8 mouse cellular contexts compared by ENCODE assay signal in genomic region chr13:47105711-47106579, GRCm38 (mm10). TPM values are rescaled to one million over a fixed set of nuclear protein-coding genes. Genes with fewer than 3 reads are reported as not detected.
DNase-seq lines count a peak whose midpoint lies in the region; ATAC-seq and TF ChIP-seq lines count a peak whose summit lies in the region.

TSS of gene Dek (minus strand) at chr13:47106201.

- peak; percentile 79 for DNase-seq in CH12.LX (ENCODE audit: extremely low read depth)
- DNase-seq in c-Kit-positive CD71-negative TER-119-negative erythroid progenitor cells, embryonic 14.5 days (ENCODE audit: low read depth), result peak; percentile 74
- DNase-seq in forebrain, embryonic 11.5 days (ENCODE audit: low spot score), result peak; percentile 96
- peak; percentile 87 to 89 for DNase-seq in kidney, postnatal 36 days
- DNase-seq in liver, embryonic 14.5 days (ENCODE audit: low read depth in 3 of 3, low spot score in 3 of 3), result peak; percentile 72 to 79 (median 75)
- DNase-seq in neural tube, embryonic 10.5 days (ENCODE audit: extremely low spot score, low spot score), result peak; percentile 92

- H3K79me2 ChIP-seq in CH12.LX (replicated peaks; ENCODE audit: control insufficient read depth, extremely low read depth, insufficient read depth, poor library complexity, severe bottlenecking), result peaks cover 21% of the 10 kb centered on the region

- peaks cover 5 to 19% of the 10 kb centered on the region in 2 experiments for H3K36me3 ChIP-seq in CH12.LX (replicated peaks in 1 of 2; ENCODE audit: control insufficient read depth in 1 of 2, insufficient read depth in 1 of 2, low read length in 1 of 2)
- H3K36me3 ChIP-seq in forebrain, embryonic 11.5 days (ENCODE audit: control insufficient read depth, insufficient read depth, low read length), result no peaks in the 10 kb centered on the region
- no peaks in the 10 kb centered on the region for H3K36me3 ChIP-seq in heart, embryonic 16.5 days (ENCODE audit: control insufficient read depth, insufficient read depth)
- H3K36me3 ChIP-seq in liver, embryonic 14.5 days (replicated peaks; ENCODE audit: control insufficient read depth, insufficient read depth, low read depth), result peaks cover 28% of the 10 kb centered on the region
- H3K36me3 ChIP-seq in stomach, embryonic 15.5 days, result no peaks in the 10 kb centered on the region

- under 1% methylated on average over 116 of the region's 129 CpGs for WGBS in forebrain, embryonic 11.5 days
- under 1% methylated on average over 129 of the region's 129 CpGs for WGBS in heart, embryonic 16.5 days
- under 1% methylated on average over 128 of the region's 129 CpGs for WGBS in liver, embryonic 14.5 days (ENCODE audit: insufficient replicate concordance)
- WGBS in stomach, embryonic 15.5 days, result under 1% methylated on average over 113 of the region's 129 CpGs

- no peak for TF ChIP-seq RAD21 in CH12.LX (IDR thresholded peaks at IDR 0.05; ENCODE audit: low read depth, low read length)

- TF ChIP-seq EP300 in CH12.LX (IDR thresholded peaks at IDR 0.05; ENCODE audit: low read length), result no peak
- no peak for TF ChIP-seq EP300 in liver, embryonic 14.5 days (IDR thresholded peaks at IDR 0.05; ENCODE audit: low read depth)

- TF ChIP-seq CTCF in CH12.LX (conservative IDR thresholded peaks at IDR 0.05 in 1 of 2, IDR thresholded peaks at IDR 0.05 in 1 of 2; ENCODE audit: low read depth in 2 of 2, low read length in 2 of 2), result no peak
- peak; percentile 59 for TF ChIP-seq CTCF in liver, embryonic 14.5 days (IDR thresholded peaks at IDR 0.05; ENCODE audit: low read depth)

- H3K27ac ChIP-seq in CH12.LX (ENCODE audit: insufficient read depth, low read depth), result peak within 1 kb of the TSS; percentile 86
- peak within 1 kb of the TSS; percentile 99 for H3K27ac ChIP-seq in forebrain, embryonic 11.5 days (ENCODE audit: low read depth, low read length)
- H3K27ac ChIP-seq in heart, embryonic 16.5 days (ENCODE audit: low read length), result peak within 1 kb of the TSS; percentile 100
- peak within 1 kb of the TSS; percentile 97 for H3K27ac ChIP-seq in liver, embryonic 14.5 days
- peak within 1 kb of the TSS; percentile 100 for H3K27ac ChIP-seq in stomach, embryonic 15.5 days

- H3K27me3 ChIP-seq in CH12.LX (replicated peaks), result peaks cover 3% of the 10 kb centered on the region
- no peaks in the 10 kb centered on the region for H3K27me3 ChIP-seq in forebrain, embryonic 11.5 days (ENCODE audit: control insufficient read depth, insufficient read depth, low read length)
- no peaks in the 10 kb centered on the region for H3K27me3 ChIP-seq in heart, embryonic 16.5 days (ENCODE audit: control insufficient read depth, insufficient read depth, low read length)
- H3K27me3 ChIP-seq in liver, embryonic 14.5 days (ENCODE audit: control insufficient read depth, insufficient read depth, low read length), result no peaks in the 10 kb centered on the region
- no peaks in the 10 kb centered on the region for H3K27me3 ChIP-seq in stomach, embryonic 15.5 days (replicated peaks)

- peak; percentile 74 for TF ChIP-seq POLR2A in CH12.LX (IDR thresholded peaks at IDR 0.05; ENCODE audit: low read depth, low read length)

- H3K9ac ChIP-seq in CH12.LX (ENCODE audit: insufficient read depth, low read depth), result peak within 1 kb of the TSS; percentile 82
- peak within 1 kb of the TSS; percentile 99 for H3K9ac ChIP-seq in forebrain, embryonic 11.5 days (ENCODE audit: low read length)
- H3K9ac ChIP-seq in heart, embryonic 16.5 days (ENCODE audit: low read length), result peak within 1 kb of the TSS; percentile 96
- H3K9ac ChIP-seq in liver, embryonic 14.5 days (replicated peaks), result peak within 1 kb of the TSS; percentile 100
- peak within 1 kb of the TSS; percentile 87 for H3K9ac ChIP-seq in stomach, embryonic 15.5 days

- H3K9me3 ChIP-seq in CH12.LX (replicated peaks; ENCODE audit: low read length), result no peaks in the 10 kb centered on the region
- no peaks in the 10 kb centered on the region for H3K9me3 ChIP-seq in forebrain, embryonic 11.5 days (ENCODE audit: control insufficient read depth, low read length)
- H3K9me3 ChIP-seq in heart, embryonic 16.5 days (replicated peaks; ENCODE audit: control insufficient read depth, low read length), result no peaks in the 10 kb centered on the region
- no peaks in the 10 kb centered on the region for H3K9me3 ChIP-seq in liver, embryonic 14.5 days (ENCODE audit: control insufficient read depth, low read length)
- no peaks in the 10 kb centered on the region for H3K9me3 ChIP-seq in stomach, embryonic 15.5 days

- H3K4me2 ChIP-seq in CH12.LX (ENCODE audit: insufficient read depth, low read depth, poor library complexity, severe bottlenecking), result peak within 1 kb of the TSS; percentile 79
- H3K4me2 ChIP-seq in forebrain, embryonic 11.5 days (ENCODE audit: low read depth, low read length, severe bottlenecking), result peak within 1 kb of the TSS; percentile 70
- peak within 1 kb of the TSS; percentile 69 for H3K4me2 ChIP-seq in heart, embryonic 16.5 days (ENCODE audit: low read depth, low read length)
- peak within 1 kb of the TSS; percentile 96 for H3K4me2 ChIP-seq in liver, embryonic 14.5 days (ENCODE audit: low read depth)
- peak within 1 kb of the TSS; percentile 74 for H3K4me2 ChIP-seq in stomach, embryonic 15.5 days

- dilution Hi-C loops in CH12.LX (cut with MboI; ENCODE audit: extremely low pct_ligation_motif_present, extremely low pct_unique_long_range_greater_than_20kb, low sequenced_read_pairs), result no loop called here

- in situ Hi-C loops in CH12.LX (cut with MboI; ENCODE audit: low pct_ligation_motif_present, low pct_unique_long_range_greater_than_20kb, low sequenced_read_pairs), result no loop called here

- H3K4me1 ChIP-seq in CH12.LX (ENCODE audit: control insufficient read depth in 1 of 2, insufficient read depth in 2 of 2), result peaks cover 0 to 26% of the 10 kb centered on the region in 2 experiments; a peak in 3 of 4 replicates
- H3K4me1 ChIP-seq in forebrain, embryonic 11.5 days (replicated peaks; ENCODE audit: control insufficient read depth, insufficient read depth, low read length), result peaks cover 11% of the 10 kb centered on the region
- peaks cover 31% of the 10 kb centered on the region for H3K4me1 ChIP-seq in heart, embryonic 16.5 days (ENCODE audit: control insufficient read depth, insufficient read depth, low read length)
- peaks cover 50 to 54% of the 10 kb centered on the region in 2 experiments for H3K4me1 ChIP-seq in liver, embryonic 14.5 days (replicated peaks; ENCODE audit: control insufficient read depth in 2 of 2, insufficient read depth in 2 of 2, low read length in 1 of 2)
- peaks cover 14% of the 10 kb centered on the region for H3K4me1 ChIP-seq in stomach, embryonic 15.5 days

- peak; percentile 92 for ATAC-seq in forebrain, embryonic 11.5 days (replicated peaks; ENCODE audit: low FRiP score)
- ATAC-seq in heart, embryonic 16.5 days (replicated peaks; ENCODE audit: extremely low read depth, insufficient read depth, low FRiP score), result peak; percentile 90
- ATAC-seq in liver, embryonic 14.5 days (ENCODE audit: insufficient read depth), result peak; percentile 81
- peak; percentile 90 for ATAC-seq in stomach, embryonic 15.5 days (ENCODE audit: insufficient read depth, low FRiP score, low read depth)

- peak within 1 kb of the TSS; percentile 71 to 95 (median 81) for H3K4me3 ChIP-seq in CH12.LX (replicated peaks in 1 of 3; ENCODE audit: low read depth in 2 of 3, low read length in 2 of 3, poor library complexity in 1 of 3)
- peak within 1 kb of the TSS; percentile 95 for H3K4me3 ChIP-seq in forebrain, embryonic 11.5 days (ENCODE audit: low read depth, low read length)
- H3K4me3 ChIP-seq in heart, embryonic 16.5 days (ENCODE audit: low read length), result peak within 1 kb of the TSS; percentile 96
- H3K4me3 ChIP-seq in liver, embryonic 14.5 days (ENCODE audit: insufficient read depth in 1 of 2, low read depth in 2 of 2, low read length in 2 of 2), result peak within 1 kb of the TSS; percentile 96 to 100
- peak within 1 kb of the TSS; percentile 96 for H3K4me3 ChIP-seq in stomach, embryonic 15.5 days (replicated peaks)

TF ChIP-seq in CH12.LX, 34 proteins besides CTCF, POLR2A, EP300 and RAD21 (continues in another document):
- TF ChIP-seq TBP (conservative IDR thresholded peaks at IDR 0.05; ENCODE audit: low read depth, low read length) (no peak), POLR2AphosphoS2 (IDR thresholded peaks at IDR 0.05; ENCODE audit: low read depth, low read length) (no peak), BHLHE40 (IDR thresholded peaks at IDR 0.05; ENCODE audit: low read depth, low read length) (peak; percentile 67), ZNF384 (IDR thresholded peaks at IDR 0.05; ENCODE audit: low read depth, low read length) (no peak), MAZ (IDR thresholded peaks at IDR 0.05; ENCODE audit: low read depth, low read length) (no peak), TCF12 (IDR thresholded peaks at IDR 0.05; ENCODE audit: low read depth, low read length) (peak; percentile 42; the same call in 1 of the 2 replicates), USF1 (IDR thresholded peaks at IDR 0.05; ENCODE audit: low read depth, low read length) (no peak), SIN3A (IDR thresholded peaks at IDR 0.05; ENCODE audit: low read length) (peak; percentile 47; the same call in 1 of the 2 replicates), MYC (IDR thresholded peaks at IDR 0.05; ENCODE audit: low read depth, low read length) (no peak), ELF1 (IDR thresholded peaks at IDR 0.05; ENCODE audit: low read depth, low read length) (peak; percentile 41; the same call in 1 of the 2 replicates), CHD1 (IDR thresholded peaks at IDR 0.05; ENCODE audit: low read depth, low read length) (no peak), E2F4 (IDR thresholded peaks at IDR 0.05; ENCODE audit: insufficient replicate concordance, low read depth, low read length) (peak; percentile 78; the same call in 1 of the 2 replicates), MEF2A (IDR thresholded peaks at IDR 0.05; ENCODE audit: borderline replicate concordance, low read depth, low read length) (peak; percentile 12; the same call in 1 of the 2 replicates), NELFE (IDR thresholded peaks at IDR 0.05; ENCODE audit: low read depth, low read length) (peak; percentile 58), MAFK (IDR thresholded peaks at IDR 0.05; ENCODE audit: insufficient replicate concordance, low read length) (no peak), JUN (IDR thresholded peaks at IDR 0.05; ENCODE audit: insufficient read depth, low read depth, low read length) (no peak), IRF4 (IDR thresholded peaks at IDR 0.05; ENCODE audit: low read depth, low read length) (no peak)

RNA-seq across cellular contexts. Expression of gene Dek, which starts in this region (rescaled TPM):
- total RNA-seq in CH12.LX (2012; rRNA removed), result 28.8 and 34.1 TPM in 2 replicates
- total RNA-seq in CH12.LX (2014; rRNA removed), result 196 and 230 TPM in 2 replicates
- 228 and 232 TPM in 2 replicates for polyA plus RNA-seq in CH12.LX (2012; ENCODE audit: insufficient read length, low read depth)
- 434 and 453 TPM in 2 replicates for polyA plus RNA-seq in forebrain, embryonic 11.5 days (2014; fragmentation: Nextera tagmentation; extraction: Ambion mirVana)
- polyA plus RNA-seq in heart, embryonic 16.5 days (2015; fragmentation: Nextera tagmentation; extraction: Ambion mirVana), result 129 and 131 TPM in 2 replicates
- 102 and 167 TPM in 2 replicates for polyA plus RNA-seq in liver, embryonic 14.5 days (2012; rRNA removed)
- polyA plus RNA-seq in liver, embryonic 14.5 days (2014; fragmentation: Nextera tagmentation; extraction: Ambion mirVana), result 330 and 359 TPM in 2 replicates
- 271 and 291 TPM in 2 replicates for polyA plus RNA-seq in stomach, embryonic 15.5 days (2015; fragmentation: Nextera tagmentation; extraction: Ambion mirVana)

Comparison
In these comparisons a context has a peak if more than half of its experiments do, and no peak if none do; other contexts are left out.
1. Peak in every context shown above with its lines: DNase-seq, ATAC-seq, H3K4me3 ChIP-seq and H3K27ac ChIP-seq.